Mouse (Mus musculus): ENCODE measurements at regions not wholly inside any gene's neighbourhood (a gene's known extent, or its start where the extent isn't known, plus 50 kb on each side); places are given as distances from the start of the nearest gene placed in this dataset.

DNA sequence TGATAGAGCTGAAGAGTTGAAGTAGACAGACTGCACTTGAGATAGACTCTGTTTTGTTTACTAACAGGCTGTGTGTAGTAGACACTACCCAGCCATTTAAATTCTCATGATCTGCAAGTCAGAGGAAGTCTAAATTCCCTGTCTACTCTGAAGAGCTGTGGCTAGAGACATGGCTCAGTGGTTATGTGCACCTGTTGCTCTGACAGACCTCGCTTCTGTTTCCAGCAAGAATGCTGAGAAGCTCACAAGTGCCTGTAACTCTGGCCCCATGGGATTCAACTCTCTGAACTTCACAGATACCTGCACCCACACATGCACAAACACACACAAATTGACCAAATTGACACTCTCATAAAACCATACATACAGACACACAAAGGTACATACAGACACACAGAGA lies 543.4 kb upstream of the Intu start:
- no peak for ATAC-seq (replicated peaks)
- 0 out of 2 replicates have a peak, but pooled peaks cover 2% of the 10 kb centered on the region for H3K9me3 ChIP-seq
- H3K4me1 ChIP-seq = no peaks in the 10 kb centered on the region
- no peaks in the 10 kb centered on the region for H3K27me3 ChIP-seq
- H3K4me3 ChIP-seq = no peak overlapping the region
- H3K4me2 ChIP-seq (replicated peaks) = no peak overlapping the region
- no peak overlapping the region for H3K27ac ChIP-seq (replicated peaks)
- no peak overlapping the region for H3K9ac ChIP-seq (replicated peaks)
- 97% methylated on average over 1 of the region's 1 CpGs for WGBS
- no peaks in the 10 kb centered on the region for H3K36me3 ChIP-seq

DNA sequence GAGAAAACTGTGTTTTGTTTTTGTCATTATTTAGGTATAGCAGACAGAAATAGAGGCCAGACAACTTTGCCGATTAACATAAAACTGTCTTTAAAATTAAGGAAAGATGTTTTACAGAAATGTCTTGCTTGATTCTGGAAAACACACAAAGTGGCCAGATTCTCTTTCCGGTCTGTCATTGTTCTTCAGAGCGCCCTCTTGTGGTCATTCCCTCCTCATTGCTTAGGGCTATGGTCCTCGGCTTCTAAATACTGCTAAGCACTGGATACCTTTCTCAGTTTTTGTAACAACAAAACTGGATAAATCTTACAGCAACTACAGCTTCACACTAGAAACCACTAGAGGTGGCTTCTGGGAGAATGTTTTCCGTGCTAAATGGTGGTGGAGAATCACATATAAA lies 532.5 kb upstream of the Intu start:
- Histone ChIP-seq H3K4me3 (no peak overlapping the region), H3K9ac (replicated peaks) (no peak overlapping the region), H3K36me3 (no peaks in the 10 kb centered on the region), H3K27ac (replicated peaks) (no peak overlapping the region), H3K4me1 (peaks cover 3% of the 10 kb centered on the region; the same call in 1 of the 2 replicates), H3K4me2 (replicated peaks) (no peak overlapping the region), H3K27me3 (no peaks in the 10 kb centered on the region), H3K9me3 (no peaks in the 10 kb centered on the region)
- 41% methylated on average over 5 of the region's 5 CpGs for WGBS
- no peak for ATAC-seq (replicated peaks)

DNA sequence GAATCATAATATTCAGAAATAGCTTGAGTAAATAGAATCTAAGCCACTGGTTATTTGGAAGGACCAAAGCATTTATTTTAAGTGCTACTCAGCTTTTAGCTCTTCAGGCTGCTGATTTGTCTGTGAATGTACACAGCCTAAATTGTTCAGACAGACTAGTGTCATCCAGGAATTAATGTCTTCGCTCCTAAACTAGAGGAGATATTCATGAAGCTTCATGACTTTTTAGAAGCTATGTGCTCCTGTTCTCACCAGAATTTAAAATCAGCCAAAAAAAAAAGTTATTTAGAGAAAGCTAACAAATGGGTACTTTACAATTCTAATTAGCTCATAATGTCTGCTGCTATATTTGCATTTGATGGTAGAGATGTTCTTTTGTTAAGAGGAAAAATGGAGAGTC lies 531.2 kb upstream of the Intu start:
- H3K27ac ChIP-seq (replicated peaks) = no peak overlapping the region
- ATAC-seq (replicated peaks) = no peak

GRCm38 (mm10) chr3:40002838-40003237 lies 528.2 kb upstream of the Intu start:
- WGBS = 84% methylated on average over 3 of the region's 3 CpGs
- no peak overlapping the region for H3K27ac ChIP-seq (replicated peaks)
- no peaks in the 10 kb centered on the region for H3K9me3 ChIP-seq
- H3K36me3 ChIP-seq = no peaks in the 10 kb centered on the region
- ATAC-seq (replicated peaks) = no peak
- H3K4me3 ChIP-seq = no peak overlapping the region
- H3K4me1 ChIP-seq = peaks cover 3% of the 10 kb centered on the region; the same call in 1 of the 2 replicates
- no peaks in the 10 kb centered on the region for H3K27me3 ChIP-seq
- no peak overlapping the region for H3K4me2 ChIP-seq (replicated peaks)
- no peak overlapping the region for H3K9ac ChIP-seq (replicated peaks)

More for the DNA sequence above, 531.2 kb upstream of the Intu start:
- Histone ChIP-seq H3K9ac (replicated peaks) (no peak overlapping the region; the same call in 1 of the 2 replicates), H3K4me3 (no peak overlapping the region), H3K27me3 (no peaks in the 10 kb centered on the region), H3K36me3 (no peaks in the 10 kb centered on the region), H3K9me3 (no peaks in the 10 kb centered on the region), H3K4me2 (replicated peaks) (no peak overlapping the region), H3K4me1 (peaks cover 3% of the 10 kb centered on the region; the same call in 1 of the 2 replicates)
- WGBS = 51% methylated on average over 1 of the region's 1 CpGs

- no peak overlapping the region for H3K27ac ChIP-seq (replicated peaks)
- WGBS = 79% methylated on average over 5 of the region's 5 CpGs
- H3K4me2 ChIP-seq (replicated peaks) = no peak overlapping the region
- no peaks in the 10 kb centered on the region for H3K9me3 ChIP-seq
- no peak overlapping the region for H3K9ac ChIP-seq (replicated peaks)
- no peaks in the 10 kb centered on the region for H3K27me3 ChIP-seq
- ATAC-seq (replicated peaks) = no peak
- H3K36me3 ChIP-seq = no peaks in the 10 kb centered on the region
- H3K4me1 ChIP-seq = no peaks in the 10 kb centered on the region
- H3K4me3 ChIP-seq = no peak overlapping the region
Measured at GRCm38 (mm10) chr3:40010051-40010450, 521.0 kb upstream of the Intu start.

DNA sequence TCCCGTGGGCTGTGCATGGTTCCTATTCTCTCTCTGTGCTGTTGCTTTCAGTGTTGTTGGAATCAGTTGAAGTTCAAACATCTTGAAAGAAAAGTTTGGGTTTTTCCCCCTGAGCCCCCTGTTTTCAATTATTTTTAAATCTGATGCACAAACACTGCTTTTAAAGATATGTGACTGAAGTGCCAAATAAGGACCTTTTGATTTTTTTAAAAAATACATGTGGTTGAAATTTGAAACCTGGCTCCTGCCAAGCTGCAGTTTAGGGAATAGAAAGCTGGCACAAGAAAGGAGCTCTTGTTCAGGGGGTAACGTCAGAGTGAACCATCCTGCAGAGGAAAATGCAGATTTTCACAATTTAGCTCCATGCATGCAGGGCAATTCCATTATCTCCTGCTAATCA lies 509.4 kb upstream of the Intu start:
- Histone ChIP-seq H3K4me3 (no peak overlapping the region), H3K9ac (replicated peaks) (no peak overlapping the region), H3K9me3 (no peaks in the 10 kb centered on the region), H3K4me2 (replicated peaks) (no peak overlapping the region), H3K4me1 (no peaks in the 10 kb centered on the region), H3K27me3 (no peaks in the 10 kb centered on the region), H3K36me3 (no peaks in the 10 kb centered on the region), H3K27ac (replicated peaks) (no peak overlapping the region)
- no peak for ATAC-seq (replicated peaks)
- 16% methylated on average over 2 of the region's 2 CpGs for WGBS

GRCm38 (mm10) chr3:40027713-40028112 lies 503.4 kb upstream of the Intu start:
- no peak overlapping the region for H3K4me3 ChIP-seq
- H3K36me3 ChIP-seq = no peaks in the 10 kb centered on the region
- no peaks in the 10 kb centered on the region for H3K9me3 ChIP-seq
- ATAC-seq (replicated peaks) = no peak
- H3K4me2 ChIP-seq (replicated peaks) = no peak overlapping the region
- no peaks in the 10 kb centered on the region for H3K27me3 ChIP-seq
- no peak overlapping the region for H3K27ac ChIP-seq (replicated peaks)
- H3K4me1 ChIP-seq = no peaks in the 10 kb centered on the region
- H3K9ac ChIP-seq (replicated peaks) = no peak overlapping the region

DNA sequence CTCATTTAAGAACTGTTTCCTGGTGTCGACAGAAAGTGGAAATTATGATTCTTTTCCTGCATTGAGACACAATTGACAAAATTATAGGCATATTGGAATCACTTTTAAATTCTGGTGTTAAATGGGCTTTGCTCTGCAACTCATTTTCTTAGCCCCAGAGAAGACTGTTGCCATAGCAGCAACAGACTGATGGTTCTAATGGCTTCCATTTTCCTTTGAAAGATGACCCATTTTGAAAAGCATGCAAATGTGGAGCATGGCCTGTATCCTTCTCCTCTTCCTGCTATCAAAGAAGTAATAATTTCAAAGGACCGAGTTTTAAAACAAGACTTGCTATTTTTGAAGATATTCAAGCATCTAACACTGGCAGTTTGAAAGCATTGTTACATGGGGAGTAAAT lies 494.9 kb upstream of the Intu start:
- H3K36me3 ChIP-seq = no peaks in the 10 kb centered on the region
- H3K27me3 ChIP-seq = no peaks in the 10 kb centered on the region
- no peak overlapping the region for H3K27ac ChIP-seq (replicated peaks)
- H3K4me3 ChIP-seq = no peak overlapping the region
- no peaks in the 10 kb centered on the region for H3K9me3 ChIP-seq
- no peak overlapping the region for H3K9ac ChIP-seq (replicated peaks)
- no peak overlapping the region for H3K4me2 ChIP-seq (replicated peaks)
- H3K4me1 ChIP-seq = no peaks in the 10 kb centered on the region
- no peak for ATAC-seq (replicated peaks)
- 76% methylated on average over 2 of the region's 2 CpGs for WGBS

DNA sequence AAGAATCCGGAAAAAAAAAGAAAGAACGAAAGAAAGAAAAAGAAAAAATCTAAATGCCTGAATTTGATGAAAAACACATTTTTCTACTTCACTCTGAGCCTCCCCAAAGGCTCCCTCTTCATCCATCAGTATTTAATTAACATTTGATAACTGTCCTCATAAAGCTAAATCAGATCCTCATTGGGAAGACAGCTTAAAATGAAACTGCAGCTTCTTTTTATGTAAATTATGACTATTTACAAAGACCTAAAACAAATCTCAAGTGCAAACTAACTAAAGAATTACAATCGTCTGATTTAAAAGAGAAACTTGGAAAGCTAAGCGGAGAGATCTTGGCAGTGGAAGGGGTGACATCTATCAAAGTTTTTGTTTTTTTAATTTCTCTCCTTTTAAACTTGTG lies 481.4 kb upstream of the Intu start:
- Histone ChIP-seq H3K4me1 (0 out of 2 replicates have a peak, but pooled peaks cover 4% of the 10 kb centered on the region), H3K9ac (replicated peaks) (no peak overlapping the region), H3K4me3 (no peak overlapping the region), H3K36me3 (no peaks in the 10 kb centered on the region), H3K27me3 (no peaks in the 10 kb centered on the region), H3K4me2 (replicated peaks) (no peak overlapping the region), H3K27ac (replicated peaks) (no peak overlapping the region), H3K9me3 (no peaks in the 10 kb centered on the region)
- WGBS = 61% methylated on average over 4 of the region's 4 CpGs
- ATAC-seq (replicated peaks) = no peak

- Histone ChIP-seq H3K27ac (replicated peaks) (no peak overlapping the region), H3K9ac (replicated peaks) (no peak overlapping the region), H3K36me3 (no peaks in the 10 kb centered on the region), H3K4me3 (no peak overlapping the region), H3K4me1 (peaks cover 6% of the 10 kb centered on the region), H3K4me2 (replicated peaks) (no peak overlapping the region), H3K27me3 (no peaks in the 10 kb centered on the region), H3K9me3 (no peaks in the 10 kb centered on the region)
- WGBS = 76% methylated on average over 5 of the region's 5 CpGs
- ATAC-seq (replicated peaks) = no peak
Measured at GRCm38 (mm10) chr3:40058281-40058680, 472.8 kb upstream of the Intu start.

DNA sequence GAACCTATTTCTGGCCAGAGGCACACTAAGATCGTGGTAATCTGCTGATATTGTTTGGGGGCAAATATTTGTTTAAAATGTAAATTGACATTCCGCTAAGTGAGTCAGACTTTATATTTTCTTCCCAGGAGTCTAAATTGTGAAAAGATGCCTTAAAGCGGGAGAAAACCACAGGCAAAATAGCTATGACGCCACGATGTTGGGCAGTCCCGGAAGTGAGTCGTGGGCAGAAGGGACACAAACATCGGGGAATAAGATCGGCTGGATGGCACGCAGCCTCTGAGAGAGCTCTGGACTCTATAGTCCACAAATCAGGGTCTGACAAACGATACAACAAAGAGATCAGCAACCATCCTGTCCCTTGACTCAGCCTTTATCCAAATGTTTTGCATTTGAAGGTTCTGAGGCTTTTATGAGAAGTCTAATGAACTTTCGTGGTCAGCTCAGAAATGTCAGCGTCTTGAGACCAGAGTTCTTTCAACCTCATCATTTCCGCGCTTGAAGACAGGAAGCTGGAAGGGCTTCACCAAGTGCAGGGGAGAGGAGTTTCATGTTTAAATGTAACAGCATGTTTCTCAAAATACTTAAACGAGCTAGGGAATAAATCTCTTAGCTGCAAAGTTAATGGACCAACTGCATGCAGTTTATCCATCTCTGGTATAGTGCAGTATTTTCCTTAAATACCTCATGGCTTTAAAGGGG lies 472.2 kb upstream of the Intu start:
- H3K4me3 ChIP-seq = no peak overlapping the region
- H3K9me3 ChIP-seq = no peaks in the 10 kb centered on the region
- 82% methylated on average over 16 of the region's 16 CpGs for WGBS
- no peaks in the 10 kb centered on the region for H3K27me3 ChIP-seq
- ATAC-seq (replicated peaks) = no peak
- no peak overlapping the region for H3K4me2 ChIP-seq (replicated peaks)
- peaks cover 6% of the 10 kb centered on the region for H3K4me1 ChIP-seq
- no peaks in the 10 kb centered on the region for H3K36me3 ChIP-seq
- no peak overlapping the region for H3K9ac ChIP-seq (replicated peaks)
- H3K27ac ChIP-seq (replicated peaks) = no peak overlapping the region

- H3K9ac ChIP-seq (replicated peaks) = no peak overlapping the region
- peaks cover 12% of the 10 kb centered on the region for H3K4me1 ChIP-seq
- 3% methylated on average over 8 of the region's 8 CpGs for WGBS
- ATAC-seq (replicated peaks) = peak; percentile 93
- H3K27me3 ChIP-seq = no peaks in the 10 kb centered on the region
- no peak overlapping the region for H3K27ac ChIP-seq (replicated peaks)
- H3K9me3 ChIP-seq = no peaks in the 10 kb centered on the region
- no peak overlapping the region for H3K4me2 ChIP-seq (replicated peaks)
- H3K36me3 ChIP-seq = no peaks in the 10 kb centered on the region
- H3K4me3 ChIP-seq = no peak overlapping the region
Measured at GRCm38 (mm10) chr3:40070137-40070667, 460.9 kb upstream of the Intu start.

GRCm38 (mm10) chr3:40076824-40077223 lies 454.3 kb upstream of the Intu start:
- H3K9ac ChIP-seq (replicated peaks) = no peak overlapping the region
- H3K27ac ChIP-seq (replicated peaks) = no peak overlapping the region
- H3K9me3 ChIP-seq = no peaks in the 10 kb centered on the region
- H3K4me2 ChIP-seq (replicated peaks) = no peak overlapping the region
- H3K4me3 ChIP-seq = no peak overlapping the region
- 23% methylated on average over 4 of the region's 4 CpGs for WGBS
- ATAC-seq (replicated peaks) = peak; percentile 48; the same call in 1 of the 2 replicates
- no peaks in the 10 kb centered on the region for H3K36me3 ChIP-seq
- H3K27me3 ChIP-seq = no peaks in the 10 kb centered on the region
- peaks cover 7% of the 10 kb centered on the region for H3K4me1 ChIP-seq

Measured in forebrain, embryonic 15.5 days (tissue).